Mouse (Mus musculus) mouse embryonic stem cell (cell line): ENCODE measurements at regions not wholly inside any gene's neighbourhood (a gene's known extent, or its start where the extent isn't known, plus 50 kb on each side); places are given as distances from the start of the nearest gene placed in this dataset.

Experiments
- in situ Hi-C, 2 experiments: fragments of 300-500 bp; cut with MboI; formaldehyde crosslinking; loops; 1 replicate in 1 of 2; 3 replicates in 1 of 2; pipeline ENCODE4 v1.14.3; 2019 to 2020; ENCODE audit warnings: low sequenced_read_pairs in 2 of 2, low pct_unique_long_range_greater_than_20kb in 1 of 2, mixed read lengths in 1 of 2; ENCODE audit not compliant: unreplicated experiment in 1 of 2

DNA sequence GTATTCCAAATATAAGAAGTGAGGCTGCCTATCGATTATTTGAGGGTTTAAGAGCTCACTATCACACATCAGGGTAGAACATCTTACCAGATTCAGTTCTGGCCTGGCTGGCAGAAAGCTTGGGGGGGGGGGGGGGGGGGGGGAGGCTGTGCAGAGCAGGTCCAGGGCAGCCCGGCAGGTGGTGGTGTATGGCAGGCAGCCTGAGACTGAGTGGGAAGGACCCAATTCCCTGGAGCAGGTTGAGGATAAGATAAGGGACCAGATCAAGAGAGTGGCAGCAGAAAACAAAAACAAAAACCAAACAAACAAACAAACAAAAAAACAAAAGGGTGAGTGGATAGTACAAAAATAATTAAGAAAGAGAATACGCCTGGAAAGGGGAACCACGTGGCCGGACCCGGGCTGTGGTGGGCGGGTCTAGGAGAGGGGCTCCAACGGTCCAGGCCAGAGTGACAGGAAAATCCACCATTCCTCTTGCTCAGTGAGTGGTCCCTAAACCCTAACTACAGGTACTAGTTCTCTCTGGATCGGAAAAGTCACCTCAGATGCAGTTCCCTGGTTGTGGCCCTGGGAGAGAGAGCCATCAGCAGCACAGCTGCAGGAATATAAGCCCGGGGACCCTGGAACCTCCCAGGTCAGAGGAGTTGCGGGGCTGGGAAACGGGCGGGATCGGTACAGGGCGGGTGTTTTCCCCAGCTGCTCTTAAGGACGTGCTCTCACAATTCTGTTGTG is 73.3 kb downstream of the Vmn2r112 start:
- in situ Hi-C loops, result loop anchor here in 1 of 2 experiments (10.0 kb wide), 1 partner anchor 141 kb away; no protein-coding TSS in a partner anchor
